Mouse (Mus musculus) G1E (cell line): ENCODE results near the gene 2010109A12Rik. TPM values are rescaled to one million over a fixed set of nuclear protein-coding genes. Genes with fewer than 3 reads are reported as not detected.

ENCODE experiments used
- ATAC-seq: 2 replicates; pipeline ENCODE4 v1.8.0; 2016; ENCODE audit warnings: mild to moderate bottlenecking; ENCODE audit not compliant: insufficient number of reproducible peaks, poor library complexity, low FRiP score, severe bottlenecking; ENCODE audit errors: extremely low read depth
- DNase-seq: peaks from one replicate; pipeline ENCODE4 v3.0.0; 2012; ENCODE audit warnings: low spot score
- H3K27me3 ChIP-seq: 2 replicates; pipeline ENCODE4 v1.6.1; 2012; ENCODE audit warnings: mild to moderate bottlenecking, low read length, inconsistent platforms; ENCODE audit not compliant: insufficient read depth
- H3K36me3 ChIP-seq: replicated peaks from 2 replicates; pipeline ENCODE3; 2012; ENCODE audit warnings: mild to moderate bottlenecking, inconsistent platforms
- H3K4me1 ChIP-seq: 2 replicates; pipeline ENCODE4 v1.6.1; 2012; ENCODE audit warnings: low read depth, low read length, inconsistent platforms, mixed read lengths; ENCODE audit not compliant: insufficient read depth
- H3K4me3 ChIP-seq: 2 replicates; pipeline ENCODE4 v1.5.1; 2012; ENCODE audit warnings: low read depth, mild to moderate bottlenecking, inconsistent platforms, low read length, moderate library complexity, mixed read lengths
- H3K9me3 ChIP-seq: replicated peaks from 2 replicates; pipeline ENCODE4 v1.6.1; 2012; ENCODE audit warnings: inconsistent platforms
- CTCF ChIP-seq: IDR thresholded peaks from 2 replicates; pipeline ENCODE4 v1.5.1; 2012; ENCODE audit warnings: low read depth, low read length, inconsistent platforms, mixed read lengths
- GATA1 ChIP-seq: IDR thresholded peaks from 2 replicates; pipeline ENCODE4 v1.6.1; 2012; ENCODE audit warnings: borderline replicate concordance, low read length, inconsistent platforms, mixed read lengths
- GATA2 ChIP-seq: IDR thresholded peaks from 2 replicates; pipeline ENCODE4 v1.6.1; 2012; ENCODE audit warnings: low read depth, low read length, inconsistent platforms, borderline replicate concordance
- POLR2AphosphoS5 ChIP-seq: IDR thresholded peaks from 2 replicates; pipeline ENCODE4 v1.6.1; 2012; ENCODE audit warnings: low read depth, low read length, inconsistent platforms; ENCODE audit not compliant: insufficient replicate concordance
- TAL1 ChIP-seq: conservative IDR thresholded peaks from 2 replicates; pipeline ENCODE4 v1.6.1; 2012; ENCODE audit warnings: low read depth, low read length, inconsistent platforms, mixed read lengths
- polyA plus RNA-seq: library from polyadenylated mRNA; stranded (reverse); fragments of >175 nt; gene quantifications from 2 replicates; pipeline ENCODE4 v1.2.3, GENCODE M21; 2012
- total RNA-seq, 2 experiments: library from RNA; stranded (forward) in 1 of 2; stranded (reverse) in 1 of 2; fragments of 200-1000 nt in 1 of 2; fragments of >200 nt in 1 of 2; fragmentation: Nextera tagmentation in 1 of 2; gene quantifications; 2 replicates each; pipeline ENCODE4 v1.2.3; 2014 to 2017

Gene 2010109A12Rik
- total and polyA plus RNA-seq, 3 experiments = 0.26 to 2.0 (median 1.4) TPM

GRCm38 (mm10) chr5:93235888-93236287 lies 29.6 kb downstream of the 2010109A12Rik start:
- no peak for ATAC-seq
- Histone ChIP-seq H3K9me3 (no peaks in the 10 kb centered on the region), H3K36me3 (no peaks in the 10 kb centered on the region)

GRCm38 (mm10) chr5:93236541-93236940 lies 30.2 kb downstream of the 2010109A12Rik start:
- DNase-seq (no peak), ATAC-seq (no peak)
- peaks cover 66% of the 10 kb centered on the region for H3K4me1 ChIP-seq
- no peaks in the 10 kb centered on the region for H3K27me3 ChIP-seq
- H3K36me3 ChIP-seq = no peaks in the 10 kb centered on the region
- no peak for TF ChIP-seq POLR2AphosphoS5
- no peak for TF ChIP-seq CTCF
- no peak for TF ChIP-seq GATA2
- no peak for TF ChIP-seq GATA1
- no peak for TF ChIP-seq TAL1
- no peaks in the 10 kb centered on the region for H3K9me3 ChIP-seq
- no peak overlapping the region for H3K4me3 ChIP-seq

More at GRCm38 (mm10) chr5:93235888-93236287, 29.6 kb downstream of the 2010109A12Rik start:
- TF ChIP-seq POLR2AphosphoS5 (no peak), GATA2 (no peak), CTCF (no peak), GATA1 (no peak), TAL1 (no peak)
- peaks cover 61% of the 10 kb centered on the region for H3K4me1 ChIP-seq
- H3K27me3 ChIP-seq = no peaks in the 10 kb centered on the region
- no peak for DNase-seq
- no peak overlapping the region for H3K4me3 ChIP-seq

GRCm38 (mm10) chr5:93239590-93240544 lies 33.5 kb downstream of the 2010109A12Rik start:
- no peak overlapping the region for H3K4me3 ChIP-seq

GRCm38 (mm10) chr5:93245280-93245679 lies 39.0 kb downstream of the 2010109A12Rik start:
- H3K4me1 ChIP-seq = peaks cover 28% of the 10 kb centered on the region
- H3K36me3 ChIP-seq = no peaks in the 10 kb centered on the region
- no peak for DNase-seq
- H3K9me3 ChIP-seq = peaks cover 7% of the 10 kb centered on the region
- TF ChIP-seq CTCF = no peak
- no peak for TF ChIP-seq GATA1
- TF ChIP-seq TAL1 = no peak
- no peak for TF ChIP-seq GATA2
- no peak for TF ChIP-seq POLR2AphosphoS5
- ATAC-seq = no peak
- H3K4me3 ChIP-seq = no peak overlapping the region
- H3K27me3 ChIP-seq = peaks cover 16% of the 10 kb centered on the region; the same call in 1 of the 2 replicates

More at GRCm38 (mm10) chr5:93239590-93240544, 33.5 kb downstream of the 2010109A12Rik start:
- peak; percentile 98 for ATAC-seq
- H3K4me1 ChIP-seq = peaks cover 55% of the 10 kb centered on the region
- H3K9me3 ChIP-seq = peaks cover 7% of the 10 kb centered on the region
- DNase-seq = peak; percentile 67
- TF ChIP-seq TAL1 = peak; percentile 99
- TF ChIP-seq CTCF = no peak
- no peak for TF ChIP-seq POLR2AphosphoS5
- TF ChIP-seq GATA1 = no peak
- 0 out of 2 replicates have a peak, but pooled peaks have one; percentile 22 for TF ChIP-seq GATA2
- peaks cover 3% of the 10 kb centered on the region; the same call in 1 of the 2 replicates for H3K27me3 ChIP-seq
- no peaks in the 10 kb centered on the region for H3K36me3 ChIP-seq

- DNase-seq = no peak
- no peak for ATAC-seq
- no peak overlapping the region for H3K4me3 ChIP-seq
- H3K4me1 ChIP-seq = peaks cover 21% of the 10 kb centered on the region
- TF ChIP-seq TAL1 (no peak), CTCF (no peak), GATA2 (no peak), GATA1 (no peak), POLR2AphosphoS5 (no peak)
- 0 out of 2 replicates have a peak, but pooled peaks cover 2% of the 10 kb centered on the region for H3K9me3 ChIP-seq
- no peaks in the 10 kb centered on the region for H3K36me3 ChIP-seq
- peaks cover 26% of the 10 kb centered on the region; the same call in 1 of the 2 replicates for H3K27me3 ChIP-seq
These were observed 43.7 kb downstream of the 2010109A12Rik start for GRCm38 (mm10) chr5:93249940-93250578.

- no peak for ATAC-seq
- no peak overlapping the region for H3K4me3 ChIP-seq
- DNase-seq = no peak
- TF ChIP-seq TAL1 (no peak), CTCF (no peak), POLR2AphosphoS5 (no peak), GATA2 (no peak), GATA1 (no peak)
- H3K9me3 ChIP-seq = 0 out of 2 replicates have a peak, but pooled peaks cover 2% of the 10 kb centered on the region
- H3K36me3 ChIP-seq = no peaks in the 10 kb centered on the region
- H3K4me1 ChIP-seq = peaks cover 19% of the 10 kb centered on the region
- peaks cover 26% of the 10 kb centered on the region for H3K27me3 ChIP-seq
These were observed 44.9 kb downstream of the 2010109A12Rik start for GRCm38 (mm10) chr5:93251001-93251760.
